Mouse (Mus musculus) frontal cortex, postnatal 25 days (tissue): ENCODE measurements around the gene Irgq.
"Not testable (repeated sequence)": the region's sequence is repeated elsewhere in the genome, so short reads cannot be mapped to it uniquely, and the experiment has no call there.

Experiments
- DNase-seq, 2 experiments: peaks; one replicate each; pipeline ENCODE4 v3.0.0; 2022; ENCODE audit warnings: low spot score in 2 of 2

Irgq gene

GRCm38 (mm10) chr7:24516319-24516718 is 14.2 kb upstream of the Irgq start:
- not testable (repeated sequence) for DNase-seq

GRCm38 (mm10) chr7:24517077-24517476 is 13.4 kb upstream of the Irgq start:
- no peak for DNase-seq

GRCm38 (mm10) chr7:24517654-24518053 is 12.8 kb upstream of the Irgq start:
- DNase-seq = no peak

- no peak for DNase-seq
Measured at GRCm38 (mm10) chr7:24519130-24519529, 11.4 kb upstream of the Irgq start.

- DNase-seq = not testable (repeated sequence)
Measured at GRCm38 (mm10) chr7:24520054-24520453, 10.4 kb upstream of the Irgq start.

GRCm38 (mm10) chr7:24522805-24523204 is 7.7 kb upstream of the Irgq start:
- no peak for DNase-seq

- no peak for DNase-seq
Measured at GRCm38 (mm10) chr7:24523723-24524122, 6.8 kb upstream of the Irgq start.

- no peak for DNase-seq
Measured at GRCm38 (mm10) chr7:24524978-24525377, 5.5 kb upstream of the Irgq start.

GRCm38 (mm10) chr7:24525686-24526420 is 4.6 kb upstream of the Irgq start:
- no peak for DNase-seq

- DNase-seq = no peak
Measured at GRCm38 (mm10) chr7:24528861-24529260, 1.6 kb upstream of the Irgq start.

- no peak for DNase-seq
Measured at GRCm38 (mm10) chr7:24529580-24529979, 909 bp upstream of the Irgq start.

- DNase-seq = peak in 1 of 2 experiments; percentile 64
Measured at GRCm38 (mm10) chr7:24531211-24531971, 902 bp downstream of the Irgq start.

GRCm38 (mm10) chr7:24533031-24533571 is 2.6 kb downstream of the Irgq start:
- no peak for DNase-seq

GRCm38 (mm10) chr7:24533806-24534205 is 3.3 kb downstream of the Irgq start:
- no peak for DNase-seq

GRCm38 (mm10) chr7:24534301-24534700 is 3.8 kb downstream of the Irgq start:
- no peak for DNase-seq

- no peak for DNase-seq
Measured at GRCm38 (mm10) chr7:24537081-24537480, 6.6 kb downstream of the Irgq start.

GRCm38 (mm10) chr7:24537591-24537990 is 7.1 kb downstream of the Irgq start:
- DNase-seq = no peak

- no peak for DNase-seq
Measured at GRCm38 (mm10) chr7:24538154-24538553, 7.7 kb downstream of the Irgq start.

- DNase-seq = no peak
Measured at GRCm38 (mm10) chr7:24538701-24539100, 8.2 kb downstream of the Irgq start.

- DNase-seq = no peak
Measured at GRCm38 (mm10) chr7:24539686-24540085, 9.2 kb downstream of the Irgq start.

- DNase-seq = no peak
Measured at GRCm38 (mm10) chr7:24544506-24544905, 14.0 kb downstream of the Irgq start.

- DNase-seq = no peak
Measured at GRCm38 (mm10) chr7:24546068-24546614, 15.7 kb downstream of the Irgq start, which contains the start of the genes Pinlyp and Xrcc1. Gene Pinlyp, minus strand, starts transcription at chr7:24546118. Gene Xrcc1, plus strand, starts transcription at chr7:24546289.
